Mouse (Mus musculus) CH12.LX (cell line): Measurements from ENCODE around the gene Stt3b. TPM values are rescaled to one million over a fixed set of nuclear protein-coding genes. Genes with fewer than 3 reads are reported as not detected.
"Not testable (repeated sequence)": the region's sequence is repeated elsewhere in the genome, so short reads cannot be mapped to it uniquely, and the experiment has no call there.

Experiments
- DNase-seq: peaks from one replicate; pipeline ENCODE4 v3.0.0-alpha.2; 2013; ENCODE audit errors: extremely low read depth
- H3K27ac ChIP-seq: 2 replicates; pipeline ENCODE4 v1.5.1; 2012; ENCODE audit warnings: low read depth, mild to moderate bottlenecking, control low read depth, moderate library complexity; ENCODE audit not compliant: insufficient read depth
- H3K27me3 ChIP-seq: replicated peaks from 2 replicates; pipeline ENCODE3; 2012; ENCODE audit warnings: inconsistent platforms
- H3K36me3 ChIP-seq, 2 experiments: replicated peaks in 1 of 2; 2 replicates each; pipeline versions ENCODE3 to v1.6.1; 2012; ENCODE audit warnings: inconsistent platforms in 1 of 2, low read length in 1 of 2, mild to moderate bottlenecking in 1 of 2, mixed read lengths in 1 of 2, moderate library complexity in 1 of 2; ENCODE audit not compliant: control insufficient read depth in 1 of 2, insufficient read depth in 1 of 2
- H3K4me1 ChIP-seq, 2 experiments: 2 replicates each; pipeline ENCODE4 v1.6.1; 2012; ENCODE audit warnings: inconsistent platforms in 1 of 2, moderate library complexity in 1 of 2; ENCODE audit not compliant: insufficient read depth in 2 of 2, control insufficient read depth in 1 of 2
- H3K4me2 ChIP-seq: 2 replicates; pipeline ENCODE4 v1.6.1; 2012; ENCODE audit warnings: low read depth, mild to moderate bottlenecking, control low read depth; ENCODE audit not compliant: poor library complexity, insufficient read depth, severe bottlenecking
- H3K4me3 ChIP-seq, 3 experiments: fragments of 150-350 bp in 1 of 3; sonication (generic) in 1 of 3; replicated peaks in 1 of 3; 2 replicates each; pipeline versions ENCODE3 to v1.5.1; 2011 to 2012; ENCODE audit warnings: low read depth in 2 of 3, low read length in 2 of 3, mild to moderate bottlenecking in 2 of 3, moderate library complexity in 2 of 3, control low read depth in 1 of 3, improper control_type of control experiment in 1 of 3, inconsistent platforms in 1 of 3, mixed read lengths in 1 of 3; ENCODE audit not compliant: poor library complexity in 1 of 3
- H3K79me2 ChIP-seq: replicated peaks from 2 replicates; pipeline ENCODE4 v1.6.1; 2012; ENCODE audit warnings: mild to moderate bottlenecking, moderate library complexity; ENCODE audit not compliant: control insufficient read depth, poor library complexity, insufficient read depth, severe bottlenecking; ENCODE audit errors: extremely low read depth
- H3K9ac ChIP-seq: 2 replicates; pipeline ENCODE4 v1.6.1; 2012; ENCODE audit warnings: low read depth, mild to moderate bottlenecking, control low read depth, moderate library complexity; ENCODE audit not compliant: insufficient read depth
- H3K9me3 ChIP-seq: replicated peaks from 2 replicates; pipeline ENCODE3; 2012; ENCODE audit warnings: low read length, inconsistent platforms, mixed read lengths
- ELF1 ChIP-seq: IDR thresholded peaks from 2 replicates; pipeline ENCODE4 v1.6.1; 2014; ENCODE audit warnings: low read depth, mild to moderate bottlenecking, inconsistent platforms, low read length, improper control_type of control experiment
- HCFC1 ChIP-seq: IDR thresholded peaks from 2 replicates; pipeline ENCODE4 v1.6.1; 2012; ENCODE audit warnings: low read depth, mild to moderate bottlenecking, inconsistent platforms, low read length, improper control_type of control experiment
- MAZ ChIP-seq: IDR thresholded peaks from 2 replicates; pipeline ENCODE4 v1.6.1; 2012; ENCODE audit warnings: low read depth, mild to moderate bottlenecking, inconsistent platforms, low read length, improper control_type of control experiment, moderate library complexity
- MEF2A ChIP-seq: IDR thresholded peaks from 2 replicates; pipeline ENCODE4 v1.6.1; 2014; ENCODE audit warnings: low read depth, mild to moderate bottlenecking, inconsistent platforms, low read length, improper control_type of control experiment, borderline replicate concordance
- MXI1 ChIP-seq: IDR thresholded peaks from 2 replicates; pipeline ENCODE4 v1.6.1; 2011; ENCODE audit warnings: mild to moderate bottlenecking, low read depth, low read length, improper control_type of control experiment
- RAD21 ChIP-seq: IDR thresholded peaks from 2 replicates; pipeline ENCODE4 v1.6.1; 2011; ENCODE audit warnings: low read depth, mild to moderate bottlenecking, low read length, improper control_type of control experiment, moderate library complexity
- SIN3A ChIP-seq: IDR thresholded peaks from 2 replicates; pipeline ENCODE4 v1.6.1; 2012; ENCODE audit warnings: low read length, improper control_type of control experiment, inconsistent platforms
- TBP ChIP-seq: conservative IDR thresholded peaks from 2 replicates; pipeline ENCODE4 v1.6.1; 2011; ENCODE audit warnings: low read depth, low read length, improper control_type of control experiment
- ZKSCAN1 ChIP-seq: IDR thresholded peaks from 2 replicates; pipeline ENCODE4 v1.6.1; 2012; ENCODE audit warnings: low read depth, inconsistent platforms, low read length, improper control_type of control experiment, borderline replicate concordance
- dilution Hi-C: fragments of 300-500 bp; cut with MboI; formaldehyde crosslinking; loops from 2 replicates; pipeline ENCODE4 v1.14.3; 2020; ENCODE audit warnings: low sequenced_read_pairs; ENCODE audit not compliant: extremely low pct_unique_long_range_greater_than_20kb, extremely low pct_ligation_motif_present
- in situ Hi-C: fragments of 300-500 bp; cut with MboI; formaldehyde crosslinking; loops from 3 replicates; pipeline ENCODE4 v1.14.3; 2019; ENCODE audit warnings: low sequenced_read_pairs, low pct_ligation_motif_present, low pct_unique_long_range_greater_than_20kb, mixed read lengths
- polyA plus RNA-seq: library from polyadenylated mRNA; unstranded; fragments of >175 nt; gene quantifications from 2 replicates; pipeline ENCODE4 v1.2.1, GENCODE M21; 2012; ENCODE audit warnings: low read depth; ENCODE audit not compliant: insufficient read length
- total RNA-seq, 2 experiments: library from RNA; depleted of rRNA; stranded (reverse); fragments of 300-350 nt in 1 of 2; fragments of >200 nt in 1 of 2; gene quantifications; 2 replicates each; pipeline ENCODE4 v1.2.3; 2012 to 2014

Stt3b gene
- total and polyA plus RNA-seq, 3 experiments, result 103 to 155 (median 118) TPM

DNA sequence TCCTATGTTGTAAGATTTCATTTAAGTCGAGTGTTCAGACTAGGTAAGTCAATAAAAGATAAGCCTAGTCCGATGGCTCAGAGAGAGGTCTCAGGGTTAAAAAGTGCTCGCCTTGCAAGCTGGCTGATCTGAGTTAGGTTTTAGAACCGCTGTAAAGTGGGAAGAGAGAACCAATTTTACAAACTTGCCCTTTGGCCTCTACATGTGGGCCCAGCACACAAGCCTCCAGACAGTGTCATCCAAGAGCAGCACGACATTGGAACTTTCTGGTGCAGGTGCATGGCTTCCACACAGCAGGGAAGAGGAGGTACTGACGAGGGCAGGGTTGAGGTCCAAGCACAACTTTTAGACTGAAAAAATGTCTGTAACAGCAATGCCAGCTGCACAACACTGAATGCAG lies 35.4 kb downstream of the Stt3b start:
- in situ Hi-C loops, result no loop called here
- Histone ChIP-seq H3K27ac (no peak overlapping the region), H3K4me1 (peaks cover 0 to 3% of the 10 kb centered on the region in 2 experiments; a peak in 1 of 4 replicates), H3K9ac (no peak overlapping the region), H3K4me3 (no peak overlapping the region), H3K36me3 (peaks cover 28 to 74% of the 10 kb centered on the region in 2 experiments), H3K27me3 (no peaks in the 10 kb centered on the region), H3K4me2 (no peak overlapping the region), H3K9me3 (no peaks in the 10 kb centered on the region), H3K79me2 (peaks cover 5% of the 10 kb centered on the region)
- TF ChIP-seq HCFC1 (no peak), ELF1 (no peak), MEF2A (no peak), MAZ (no peak), RAD21 (no peak), MXI1 (no peak), TBP (no peak), ZKSCAN1 (no peak)
- no peak for DNase-seq
- dilution Hi-C loops, result no loop called here

- H3K9me3 ChIP-seq, result no peaks in the 10 kb centered on the region
- H3K4me1 ChIP-seq, result peaks cover 0 to 3% of the 10 kb centered on the region in 2 experiments; a peak in 1 of 4 replicates
- peaks cover 27 to 66% of the 10 kb centered on the region in 2 experiments for H3K36me3 ChIP-seq
- no peak overlapping the region for H3K9ac ChIP-seq
- in situ Hi-C loops (no loop called here), dilution Hi-C loops (no loop called here)
- no peak overlapping the region for H3K4me2 ChIP-seq
- H3K27ac ChIP-seq, result no peak overlapping the region
- no peaks in the 10 kb centered on the region for H3K27me3 ChIP-seq
- no peak for TF ChIP-seq SIN3A
- TF ChIP-seq HCFC1, result no peak
- DNase-seq, result no peak
- H3K4me3 ChIP-seq, result no peak overlapping the region
- peaks cover 2% of the 10 kb centered on the region; the same call in 1 of the 2 replicates for H3K79me2 ChIP-seq
Measured at GRCm38 (mm10) chr9:115273095-115273649, 37.0 kb downstream of the Stt3b start.

GRCm38 (mm10) chr9:115272451-115272850 lies 37.8 kb downstream of the Stt3b start:
- H3K27ac ChIP-seq, H3K79me2 ChIP-seq, in situ Hi-C loops, DNase-seq, H3K9me3 ChIP-seq, dilution Hi-C loops, H3K4me1 ChIP-seq, H3K9ac ChIP-seq, H3K4me3 ChIP-seq, H3K4me2 ChIP-seq, H3K27me3 ChIP-seq: not testable (repeated sequence)
- H3K36me3 ChIP-seq, result peaks cover 27 to 61% of the 10 kb centered on the region in 2 experiments
